Mouse (Mus musculus) embryonic facial prominence, embryonic 12.5 days (tissue): ENCODE measurements around the gene Stk33. TPM values are rescaled to one million over a fixed set of nuclear protein-coding genes. Genes with fewer than 3 reads are reported as not detected.

ENCODE experiments used
- ATAC-seq: fragments of 200-750 bp; cut with Nextera tagmentation; 2 replicates; pipeline ENCODE4 v1.8.0; 2017; ENCODE audit not compliant: insufficient number of reproducible peaks, insufficient read depth, low FRiP score, low TSS enrichment
- H3K27ac ChIP-seq: fragments of 300-500 bp; sonication (generic); 2 replicates; pipeline ENCODE4 v1.5.1; 2016; ENCODE audit warnings: mild to moderate bottlenecking
- H3K27me3 ChIP-seq: fragments of 300-500 bp; sonication (generic); 2 replicates; pipeline ENCODE4 v1.6.1; 2016; ENCODE audit warnings: mild to moderate bottlenecking, moderate library complexity
- H3K36me3 ChIP-seq: fragments of 300-500 bp; sonication (generic); 2 replicates; pipeline ENCODE4 v1.6.1; 2016; ENCODE audit warnings: mild to moderate bottlenecking
- H3K4me1 ChIP-seq: fragments of 300-500 bp; sonication (generic); 2 replicates; pipeline ENCODE4 v1.6.1; 2016
- H3K4me2 ChIP-seq: fragments of 300-500 bp; sonication (generic); replicated peaks from 2 replicates; pipeline ENCODE4 v1.6.1; 2016; ENCODE audit warnings: mild to moderate bottlenecking, moderate library complexity
- H3K4me3 ChIP-seq: fragments of 300-500 bp; sonication (generic); 2 replicates; pipeline ENCODE4 v1.5.1; 2016; ENCODE audit warnings: mild to moderate bottlenecking
- H3K9ac ChIP-seq: fragments of 300-500 bp; sonication (generic); 2 replicates; pipeline ENCODE4 v1.6.1; 2016; ENCODE audit warnings: mild to moderate bottlenecking, moderate library complexity
- H3K9me3 ChIP-seq: fragments of 300-500 bp; sonication (generic); 2 replicates; pipeline ENCODE4 v1.6.1; 2016; ENCODE audit warnings: mild to moderate bottlenecking, moderate library complexity
- WGBS: fragments of 180-500 bp; shearing (Covaris S2); methylation state at CpG from one replicate; pipeline ENCODE4 v1.1.7; 2016; 5-methylcytosine and 5-hydroxymethylcytosine counted together
- polyA plus RNA-seq: library from polyadenylated mRNA; unstranded; fragments of >200 nt; fragmentation: Nextera tagmentation; extraction: Ambion mirVana; gene quantifications from 2 replicates; pipeline ENCODE4 v1.2.1, GENCODE M21; 2016

Stk33 gene
- polyA plus RNA-seq, 1 experiment from 2014 or later: 3.4 TPM

GRCm38 (mm10) chr7:109331722-109332121, 107.2 kb downstream of the Stk33 start:
- ATAC-seq: no peak
- Histone ChIP-seq H3K4me2 (no peak overlapping the region), H3K27me3 (no peaks in the 10 kb centered on the region), H3K9ac (no peak overlapping the region), H3K27ac (no peak overlapping the region), H3K4me1 (no peaks in the 10 kb centered on the region), H3K9me3 (no peaks in the 10 kb centered on the region), H3K4me3 (no peak overlapping the region), H3K36me3 (no peaks in the 10 kb centered on the region)
- 84% methylated on average over 8 of the region's 8 CpGs for WGBS

- Histone ChIP-seq H3K4me2 (no peak overlapping the region), H3K4me3 (no peak overlapping the region), H3K27me3 (no peaks in the 10 kb centered on the region), H3K36me3 (no peaks in the 10 kb centered on the region), H3K27ac (no peak overlapping the region), H3K4me1 (no peaks in the 10 kb centered on the region), H3K9me3 (no peaks in the 10 kb centered on the region), H3K9ac (no peak overlapping the region)
- ATAC-seq: no peak
- 71% methylated on average over 3 of the region's 3 CpGs for WGBS
Measured at GRCm38 (mm10) chr7:109328772-109329171, 110.1 kb downstream of the Stk33 start.

GRCm38 (mm10) chr7:109326813-109327212, 112.1 kb downstream of the Stk33 start:
- no peak overlapping the region for H3K4me2 ChIP-seq
- WGBS: 69% methylated on average over 4 of the region's 4 CpGs
- H3K4me1 ChIP-seq: no peaks in the 10 kb centered on the region
- H3K9ac ChIP-seq: no peak overlapping the region
- no peaks in the 10 kb centered on the region for H3K36me3 ChIP-seq
- no peak for ATAC-seq
- no peak overlapping the region for H3K27ac ChIP-seq
- no peaks in the 10 kb centered on the region for H3K27me3 ChIP-seq
- no peak overlapping the region for H3K4me3 ChIP-seq
- no peaks in the 10 kb centered on the region for H3K9me3 ChIP-seq

- no peak overlapping the region for H3K4me3 ChIP-seq
- no peaks in the 10 kb centered on the region for H3K36me3 ChIP-seq
- no peak overlapping the region for H3K9ac ChIP-seq
- H3K27ac ChIP-seq: no peak overlapping the region
- H3K4me2 ChIP-seq: no peak overlapping the region
- no peaks in the 10 kb centered on the region for H3K4me1 ChIP-seq
- WGBS: 91% methylated on average over 3 of the region's 3 CpGs
- H3K27me3 ChIP-seq: no peaks in the 10 kb centered on the region
- no peaks in the 10 kb centered on the region for H3K9me3 ChIP-seq
- ATAC-seq: no peak
Measured at GRCm38 (mm10) chr7:109325731-109326130, 113.2 kb downstream of the Stk33 start.

GRCm38 (mm10) chr7:109325169-109325568, 113.7 kb downstream of the Stk33 start:
- ATAC-seq: no peak
- Histone ChIP-seq H3K9me3 (no peaks in the 10 kb centered on the region), H3K9ac (no peak overlapping the region), H3K36me3 (no peaks in the 10 kb centered on the region), H3K4me3 (no peak overlapping the region), H3K27me3 (no peaks in the 10 kb centered on the region), H3K4me1 (no peaks in the 10 kb centered on the region), H3K4me2 (no peak overlapping the region), H3K27ac (no peak overlapping the region)
- WGBS: 82% methylated on average over 9 of the region's 9 CpGs

GRCm38 (mm10) chr7:109309506-109309905, 129.4 kb downstream of the Stk33 start:
- Histone ChIP-seq H3K4me2 (no peak overlapping the region), H3K36me3 (no peaks in the 10 kb centered on the region), H3K27ac (no peak overlapping the region), H3K4me3 (no peak overlapping the region), H3K27me3 (no peaks in the 10 kb centered on the region), H3K9me3 (no peaks in the 10 kb centered on the region), H3K9ac (no peak overlapping the region), H3K4me1 (no peaks in the 10 kb centered on the region)
- ATAC-seq: no peak
- WGBS: 90% methylated on average over 2 of the region's 2 CpGs

GRCm38 (mm10) chr7:109295807-109296206, 143.1 kb downstream of the Stk33 start:
- no peak overlapping the region for H3K27ac ChIP-seq
- H3K9ac ChIP-seq: no peak overlapping the region
- H3K4me1 ChIP-seq: no peaks in the 10 kb centered on the region
- no peak for ATAC-seq
- no peaks in the 10 kb centered on the region for H3K36me3 ChIP-seq
- H3K9me3 ChIP-seq: no peaks in the 10 kb centered on the region
- no peak overlapping the region for H3K4me3 ChIP-seq
- WGBS: 87% methylated on average over 3 of the region's 3 CpGs
- no peaks in the 10 kb centered on the region for H3K27me3 ChIP-seq
- no peak overlapping the region for H3K4me2 ChIP-seq

- Histone ChIP-seq H3K36me3 (no peaks in the 10 kb centered on the region), H3K9me3 (no peaks in the 10 kb centered on the region), H3K4me3 (no peak overlapping the region), H3K4me2 (no peak overlapping the region), H3K27ac (no peak overlapping the region), H3K4me1 (no peaks in the 10 kb centered on the region), H3K9ac (no peak overlapping the region), H3K27me3 (no peaks in the 10 kb centered on the region)
- WGBS: 61% methylated on average over 5 of the region's 5 CpGs
- ATAC-seq: no peak
Measured at GRCm38 (mm10) chr7:109295351-109295750, 143.5 kb downstream of the Stk33 start.

GRCm38 (mm10) chr7:109290501-109290900, 148.4 kb downstream of the Stk33 start:
- Histone ChIP-seq H3K9ac (no peak overlapping the region), H3K4me1 (no peaks in the 10 kb centered on the region), H3K9me3 (no peaks in the 10 kb centered on the region), H3K27ac (no peak overlapping the region), H3K4me3 (no peak overlapping the region), H3K36me3 (no peaks in the 10 kb centered on the region), H3K27me3 (no peaks in the 10 kb centered on the region), H3K4me2 (no peak overlapping the region)
- WGBS: 21% methylated on average over 2 of the region's 2 CpGs
- no peak for ATAC-seq

GRCm38 (mm10) chr7:109289106-109289505, 149.8 kb downstream of the Stk33 start:
- H3K9me3 ChIP-seq: no peaks in the 10 kb centered on the region
- no peak overlapping the region for H3K4me2 ChIP-seq
- no peaks in the 10 kb centered on the region for H3K36me3 ChIP-seq
- H3K27me3 ChIP-seq: no peaks in the 10 kb centered on the region
- H3K27ac ChIP-seq: no peak overlapping the region
- no peaks in the 10 kb centered on the region for H3K4me1 ChIP-seq
- WGBS: 76% methylated on average over 6 of the region's 6 CpGs
- H3K9ac ChIP-seq: no peak overlapping the region
- H3K4me3 ChIP-seq: no peak overlapping the region
- no peak for ATAC-seq

GRCm38 (mm10) chr7:109282106-109282505, 156.8 kb downstream of the Stk33 start:
- no peaks in the 10 kb centered on the region for H3K9me3 ChIP-seq
- no peak overlapping the region for H3K9ac ChIP-seq
- H3K4me3 ChIP-seq: no peak overlapping the region
- WGBS: 82% methylated on average over 4 of the region's 4 CpGs
- peaks cover 4% of the 10 kb centered on the region; the same call in 1 of the 2 replicates for H3K4me1 ChIP-seq
- H3K36me3 ChIP-seq: no peaks in the 10 kb centered on the region
- no peaks in the 10 kb centered on the region for H3K27me3 ChIP-seq
- H3K4me2 ChIP-seq: no peak overlapping the region
- no peak overlapping the region for H3K27ac ChIP-seq
- no peak for ATAC-seq

- H3K4me3 ChIP-seq: no peak overlapping the region
- H3K9me3 ChIP-seq: no peaks in the 10 kb centered on the region
- H3K27ac ChIP-seq: no peak overlapping the region
- H3K4me2 ChIP-seq: no peak overlapping the region
- no peak for ATAC-seq
- H3K4me1 ChIP-seq: peaks cover 10% of the 10 kb centered on the region; the same call in 1 of the 2 replicates
- WGBS: 61% methylated on average over 3 of the region's 3 CpGs
- H3K36me3 ChIP-seq: no peaks in the 10 kb centered on the region
- H3K27me3 ChIP-seq: no peaks in the 10 kb centered on the region
- H3K9ac ChIP-seq: no peak overlapping the region
Measured at GRCm38 (mm10) chr7:109276622-109277021, 162.3 kb downstream of the Stk33 start.

- Histone ChIP-seq H3K27ac (peak overlapping the region; percentile 46; the same call in 1 of the 2 replicates), H3K4me2 (no peak overlapping the region), H3K27me3 (no peaks in the 10 kb centered on the region), H3K4me3 (no peak overlapping the region), H3K4me1 (peaks cover 10% of the 10 kb centered on the region; the same call in 1 of the 2 replicates), H3K9ac (no peak overlapping the region), H3K36me3 (no peaks in the 10 kb centered on the region), H3K9me3 (no peaks in the 10 kb centered on the region)
- no peak for ATAC-seq
- WGBS: 88% methylated on average over 4 of the region's 4 CpGs
Measured at GRCm38 (mm10) chr7:109275901-109276300, 163.0 kb downstream of the Stk33 start.
